Mouse (Mus musculus) thymus, postnatal 0 days (tissue): ENCODE measurements around the gene Coq7. TPM values are rescaled to one million over a fixed set of nuclear protein-coding genes. Genes with fewer than 3 reads are reported as not detected.

Experiments
- DNase-seq: peaks from one replicate; pipeline ENCODE4 v3.0.0-alpha.2; 2015; ENCODE audit warnings: low spot score
- polyA plus RNA-seq: library from polyadenylated mRNA; unstranded; fragments of >200 nt; fragmentation: Nextera tagmentation; extraction: Ambion mirVana; gene quantifications from 2 replicates; pipeline ENCODE4 v1.2.1, GENCODE M21; 2015

Coq7 gene
- polyA plus RNA-seq, 1 experiment from 2014 or later = 86.5 TPM

DNA sequence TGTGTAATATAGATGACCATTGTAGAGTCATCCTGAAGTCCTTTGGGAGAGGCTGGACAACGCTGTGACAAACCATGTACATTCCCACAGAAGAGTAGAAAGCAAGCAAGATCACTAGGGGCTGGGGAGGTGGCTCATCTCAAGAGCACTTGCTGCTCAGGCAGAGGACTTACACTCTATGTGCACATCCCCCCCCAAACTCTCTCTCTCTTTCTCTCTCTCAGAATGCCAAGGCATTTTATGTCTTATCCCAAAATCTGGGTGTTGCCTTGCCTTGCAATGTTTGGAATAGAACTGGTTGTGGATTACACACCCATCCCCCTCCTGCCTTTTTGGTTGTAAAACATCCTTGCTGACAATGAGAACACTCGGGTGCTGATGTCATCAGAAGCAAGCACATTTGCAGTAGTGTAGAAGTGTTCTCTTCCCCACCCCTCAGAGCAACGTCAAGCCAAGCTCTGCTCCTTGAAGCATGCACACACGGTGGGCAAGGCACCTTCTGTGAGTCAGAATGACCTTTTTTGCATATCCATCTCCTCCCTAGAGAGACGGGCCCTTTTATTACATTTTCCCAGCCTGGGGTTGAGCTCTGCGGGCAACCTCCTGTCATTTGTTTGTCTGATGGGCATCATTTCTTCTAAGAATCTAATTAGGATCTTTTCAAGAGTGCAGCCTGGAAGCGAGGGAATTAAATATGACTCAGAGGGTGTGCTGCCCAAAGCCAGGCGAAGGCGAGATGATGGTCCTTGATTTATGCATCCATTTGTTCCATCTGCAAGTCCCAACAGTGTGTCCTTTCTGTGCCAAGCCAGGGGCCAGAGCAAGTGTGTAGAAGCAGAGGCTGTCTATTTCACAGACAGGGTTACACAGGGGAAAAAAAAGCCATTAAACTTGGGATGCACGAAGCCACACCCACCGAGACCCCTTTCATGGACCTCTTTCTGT, 70.1 kb downstream of the Coq7 start:
- no peak for DNase-seq

DNA sequence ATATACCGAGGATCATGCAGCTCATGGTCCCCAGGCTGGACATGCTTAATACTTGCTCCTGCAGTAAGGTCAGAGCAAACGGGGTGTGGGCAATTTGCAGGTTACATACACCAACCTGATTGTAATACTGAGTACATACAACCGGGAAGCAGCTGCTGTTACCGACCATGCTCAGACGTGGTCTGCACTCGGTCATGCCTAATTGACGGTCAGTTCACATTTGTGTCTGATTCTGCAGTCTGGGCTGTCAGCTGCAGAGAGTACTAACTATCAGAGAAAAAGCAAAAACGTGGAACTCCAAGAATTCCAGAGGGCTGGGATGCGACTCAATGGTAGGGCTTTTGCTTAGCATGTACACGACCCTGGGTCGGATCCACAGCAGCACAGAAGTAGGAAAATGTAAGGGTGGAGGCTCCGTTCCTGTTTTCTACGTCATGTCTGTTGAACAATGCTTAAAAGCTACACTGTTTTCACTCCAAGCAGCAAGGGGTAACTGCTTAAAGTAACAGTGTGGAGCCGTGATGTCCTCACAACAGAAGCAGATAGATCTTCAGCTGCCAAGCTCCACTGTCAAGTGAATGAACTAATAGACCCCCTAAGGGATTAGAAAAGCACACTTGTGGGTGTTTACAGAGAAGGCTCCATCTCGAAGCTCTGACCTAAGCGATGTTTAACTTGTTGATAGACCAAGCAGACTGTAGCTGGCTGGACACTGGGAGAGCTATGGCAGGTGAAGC, 71.6 kb downstream of the Coq7 start:
- DNase-seq = no peak

Other genes starting within 250 kb of the Coq7 start
- 0.06 and 0.18 TPM in 2 replicates for gene Syt17, start 85.1 kb downstream of the Coq7 start, polyA plus RNA-seq
- 1.4 and 1.8 TPM in 2 replicates for gene Itpripl2, start 41.4 kb downstream of the Coq7 start, polyA plus RNA-seq
- 0.75 and 0.78 TPM in 2 replicates for gene Tmc7, start 51.4 kb upstream of the Coq7 start, polyA plus RNA-seq
- 2.0 and 2.2 TPM in 2 replicates for gene Tmc5, start 63.9 kb upstream of the Coq7 start, polyA plus RNA-seq
- 71.0 and 75.3 TPM in 2 replicates for gene Gde1, start 172.4 kb upstream of the Coq7 start, polyA plus RNA-seq
- gene Ccp110, start 179.2 kb upstream of the Coq7 start, polyA plus RNA-seq = 7.8 and 8.1 TPM in 2 replicates
- gene Vps35l, start 206.9 kb upstream of the Coq7 start, polyA plus RNA-seq = 55.7 and 56.5 TPM in 2 replicates